Mouse (Mus musculus): ENCODE results near the gene Daxx.
"Not testable (repeated sequence)": the region's sequence is repeated elsewhere in the genome, so short reads cannot be mapped to it uniquely, and the experiment has no call there.

DNA sequence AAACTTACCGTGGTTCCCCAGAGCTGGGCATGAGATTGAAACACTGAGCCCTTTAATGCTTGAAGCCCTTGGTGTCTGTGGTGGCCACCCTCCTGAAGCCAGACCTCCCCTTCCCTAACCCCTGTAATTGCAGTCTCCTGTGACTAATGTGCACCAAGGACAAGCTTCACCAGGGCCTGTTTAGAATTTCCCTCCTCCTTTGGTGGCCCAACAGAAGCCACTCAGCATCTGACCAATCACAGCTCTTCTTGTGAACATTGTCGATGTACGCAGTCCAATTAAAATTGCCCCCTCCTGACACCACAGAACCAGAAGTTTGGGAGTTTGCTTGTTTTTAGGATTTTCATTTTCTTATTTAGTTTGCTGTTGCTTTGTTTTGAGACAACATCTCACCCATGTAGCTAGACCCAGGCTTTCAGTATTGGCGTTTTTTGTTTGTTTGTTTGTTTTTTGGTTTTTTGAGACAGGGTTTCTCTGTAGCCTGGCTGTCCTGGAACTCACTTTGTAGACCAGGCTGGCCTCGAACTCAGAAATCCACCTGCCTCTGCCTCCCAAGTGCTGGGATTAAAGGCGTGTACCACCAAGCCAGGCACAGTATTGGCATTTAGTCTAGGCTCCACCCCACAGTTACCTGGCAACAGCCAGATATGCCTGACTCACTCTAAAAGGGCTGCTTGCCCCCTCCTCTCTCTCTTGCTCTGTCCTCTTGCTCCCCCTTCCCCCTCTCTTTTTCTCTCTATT, 5.1 kb upstream of the Daxx start:
- not testable (repeated sequence) for TF ChIP-seq CTCF (IDR thresholded peaks at IDR 0.05; ENCODE audit: borderline replicate concordance, control insufficient read depth, extremely low read depth, insufficient read depth, low read length, poor library complexity); POLR2A (IDR thresholded peaks at IDR 0.05; ENCODE audit: control insufficient read depth, extremely low read depth, insufficient read depth, low read length, poor library complexity)

Measured in thymus, adult 2 months (tissue).